Mouse (Mus musculus) thymus, adult 2 months (tissue): ENCODE measurements around the gene D10Wsu102e. TPM values are rescaled to one million over a fixed set of nuclear protein-coding genes. Genes with fewer than 3 reads are reported as not detected.

Experiments
- DNase-seq: peaks from one replicate; pipeline ENCODE4 v3.0.0; 2021
- H3K27ac ChIP-seq: fragments of 200-500 bp; 2 replicates; pipeline ENCODE4 v1.5.1; 2012; ENCODE audit warnings: low read length, control low read depth; ENCODE audit not compliant: control insufficient read depth, insufficient read depth
- H3K27me3 ChIP-seq: fragments of 200-500 bp; 2 replicates; pipeline ENCODE4 v1.6.1; 2012; ENCODE audit warnings: mild to moderate bottlenecking, low read length, moderate library complexity, mixed read lengths; ENCODE audit not compliant: control insufficient read depth, insufficient read depth
- H3K36me3 ChIP-seq: fragments of 200-500 bp; 2 replicates; pipeline ENCODE4 v1.6.1; 2012; ENCODE audit warnings: mild to moderate bottlenecking, low read length, moderate library complexity; ENCODE audit not compliant: control insufficient read depth, insufficient read depth
- H3K4me1 ChIP-seq: fragments of 200-500 bp; replicated peaks from 2 replicates; pipeline ENCODE4 v1.6.1; 2012; ENCODE audit warnings: low read length; ENCODE audit not compliant: control insufficient read depth, insufficient read depth
- H3K4me3 ChIP-seq: fragments of 200-500 bp; 2 replicates; pipeline ENCODE4 v1.5.1; 2012; ENCODE audit warnings: mild to moderate bottlenecking, low read length, control low read depth, moderate library complexity; ENCODE audit not compliant: control insufficient read depth, insufficient read depth
- CTCF ChIP-seq: fragments of 200-500 bp; IDR thresholded peaks from 2 replicates; pipeline ENCODE4 v1.5.1; 2012; ENCODE audit warnings: mild to moderate bottlenecking, control low read depth, low read length, moderate library complexity, borderline replicate concordance; ENCODE audit not compliant: control insufficient read depth, poor library complexity, insufficient read depth; ENCODE audit errors: extremely low read depth
- POLR2A ChIP-seq: fragments of 200-500 bp; IDR thresholded peaks from 2 replicates; pipeline ENCODE4 v1.6.1; 2012; ENCODE audit warnings: mild to moderate bottlenecking, low read length, control low read depth, moderate library complexity; ENCODE audit not compliant: control insufficient read depth, poor library complexity, insufficient read depth; ENCODE audit errors: extremely low read depth
- WGBS: fragments of 180-500 bp; shearing (Covaris S2); methylation state at CpG from one replicate; pipeline ENCODE4 v1.1.7; 2018; 5-methylcytosine and 5-hydroxymethylcytosine counted together
- polyA plus RNA-seq: library from polyadenylated mRNA; depleted of rRNA; stranded (reverse); fragments of >200 nt; gene quantifications from 2 replicates; pipeline ENCODE4 v1.2.3, GENCODE M21; 2012

The D10Wsu102e gene
- polyA plus RNA-seq, 1 experiment: 0.65 TPM

GRCm38 (mm10) chr10:83331811-83332210, 28.2 kb upstream of the D10Wsu102e start:
- 89% methylated on average over 5 of the region's 5 CpGs for WGBS
- TF ChIP-seq CTCF (no peak), POLR2A (no peak)
- DNase-seq: no peak

DNA sequence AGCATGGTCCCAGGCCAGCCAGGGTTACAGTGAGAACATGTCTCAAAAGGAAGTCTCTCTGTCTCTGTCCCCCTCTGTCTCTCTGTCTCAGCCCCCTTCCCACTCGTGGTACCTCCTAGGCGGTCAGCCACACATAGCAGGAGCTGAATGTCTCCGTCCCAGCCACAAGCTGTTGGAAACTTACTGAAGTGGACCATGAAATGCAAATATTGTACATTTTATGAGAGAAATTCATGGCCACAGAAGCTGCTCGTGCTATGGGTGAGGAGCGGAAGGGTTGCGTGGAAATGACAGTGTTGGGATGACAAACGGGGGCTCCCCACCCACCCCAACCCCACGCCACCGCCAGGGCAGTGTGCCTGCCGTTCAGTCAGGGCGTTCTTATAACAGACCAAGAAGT, 27.4 kb upstream of the D10Wsu102e start:
- Histone ChIP-seq H3K4me3 (no peak overlapping the region), H3K27ac (no peak overlapping the region), H3K4me1 (peaks cover 23% of the 10 kb centered on the region), H3K36me3 (no peaks in the 10 kb centered on the region), H3K27me3 (peaks cover 2% of the 10 kb centered on the region; the same call in 1 of the 2 replicates)
- WGBS: 93% methylated on average over 11 of the region's 11 CpGs
- no peak for TF ChIP-seq POLR2A
- TF ChIP-seq CTCF: no peak
- no peak for DNase-seq

More at GRCm38 (mm10) chr10:83331811-83332210, 28.2 kb upstream of the D10Wsu102e start:
- Histone ChIP-seq H3K4me1 (peaks cover 17% of the 10 kb centered on the region), H3K36me3 (no peaks in the 10 kb centered on the region), H3K4me3 (no peak overlapping the region), H3K27me3 (no peaks in the 10 kb centered on the region; the same call in 1 of the 2 replicates), H3K27ac (no peak overlapping the region)

DNA sequence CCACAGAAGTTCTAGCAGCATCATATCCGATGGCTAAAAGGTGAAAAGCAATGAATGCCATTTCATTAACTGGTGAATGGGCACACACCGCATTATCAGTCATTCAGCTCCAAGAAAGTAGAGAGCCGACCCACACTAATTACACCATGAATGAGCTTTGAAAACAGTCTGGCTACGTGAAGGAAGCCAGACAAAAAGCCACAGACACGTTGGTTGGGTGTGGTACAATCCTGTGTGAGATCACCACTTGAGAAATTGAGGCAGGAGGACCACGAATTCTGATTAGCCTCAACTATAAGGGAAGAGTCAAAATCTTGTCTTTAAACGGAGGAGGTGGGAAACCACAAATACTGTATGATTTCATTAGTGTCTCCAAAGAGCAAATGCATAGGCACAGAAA, 23.7 kb upstream of the D10Wsu102e start:
- no peak for DNase-seq
- H3K27me3 ChIP-seq: peaks cover 10% of the 10 kb centered on the region; the same call in 1 of the 2 replicates
- peaks cover 16% of the 10 kb centered on the region for H3K4me1 ChIP-seq
- TF ChIP-seq POLR2A (no peak), CTCF (no peak)
- H3K27ac ChIP-seq: no peak overlapping the region
- H3K4me3 ChIP-seq: no peak overlapping the region
- WGBS: 32% methylated on average over 7 of the region's 7 CpGs
- H3K36me3 ChIP-seq: no peaks in the 10 kb centered on the region

DNA sequence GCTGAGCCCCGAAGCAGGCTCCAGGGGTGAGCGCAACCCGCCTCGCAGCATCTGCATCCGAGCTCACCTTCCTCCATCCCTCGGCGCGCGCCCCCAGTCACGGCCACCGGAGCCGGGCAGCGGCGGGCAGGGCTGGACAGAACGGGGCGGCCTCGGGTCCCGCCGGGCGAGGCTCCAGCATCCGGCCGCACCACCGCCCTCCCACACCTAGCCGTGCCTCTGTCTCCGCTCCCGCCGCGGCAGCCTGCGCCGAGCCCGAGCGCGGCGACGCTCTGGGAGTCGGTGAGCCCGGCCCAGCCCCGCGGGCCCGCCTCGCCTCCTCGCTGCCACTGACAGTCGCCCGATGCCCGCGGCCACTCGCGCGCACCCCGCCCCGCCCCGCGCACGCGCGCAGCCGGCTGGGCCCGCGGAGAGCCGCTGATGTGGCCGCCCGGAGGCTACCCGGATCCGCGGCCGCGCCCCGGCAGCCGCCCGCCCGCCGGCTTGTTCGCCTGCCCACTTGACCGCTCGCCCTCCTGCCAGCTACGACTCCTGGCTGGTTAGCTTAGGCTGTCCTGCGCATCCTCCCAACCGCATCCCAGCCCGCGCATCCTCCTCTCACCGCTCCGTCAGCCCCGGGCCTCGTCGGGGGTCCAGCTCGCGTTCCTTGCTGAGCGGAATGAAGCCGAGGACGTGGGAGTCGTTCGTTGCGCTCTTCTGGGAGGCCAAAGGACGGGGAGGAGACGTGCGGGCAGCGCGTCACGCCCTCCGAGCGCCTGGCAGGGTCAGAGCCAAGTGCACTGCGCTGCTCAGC, 22.7 kb upstream of the D10Wsu102e start, which contains the start of gene Slc41a2:
Gene Slc41a2 (minus strand): TSS at position 724 of the 793 bp plus-strand sequence.
- H3K36me3 ChIP-seq: no peaks in the 10 kb centered on the region
- H3K27ac ChIP-seq: no peak within 1 kb of the TSS
- peaks cover 10% of the 10 kb centered on the region; the same call in 1 of the 2 replicates for H3K27me3 ChIP-seq
- 2% methylated on average over 102 of the region's 102 CpGs for WGBS
- peak within 1 kb of the TSS; percentile 43 for H3K4me3 ChIP-seq
- DNase-seq: peak; percentile 14
- no peak for TF ChIP-seq POLR2A
- no peak for TF ChIP-seq CTCF
- peaks cover 13% of the 10 kb centered on the region for H3K4me1 ChIP-seq

- DNase-seq: no peak
- H3K27me3 ChIP-seq: peaks cover 10% of the 10 kb centered on the region; the same call in 1 of the 2 replicates
- no peak overlapping the region for H3K27ac ChIP-seq
- 44% methylated on average over 9 of the region's 9 CpGs for WGBS
- TF ChIP-seq POLR2A (no peak), CTCF (no peak)
- no peaks in the 10 kb centered on the region for H3K36me3 ChIP-seq
- peaks cover 10% of the 10 kb centered on the region for H3K4me1 ChIP-seq
- H3K4me3 ChIP-seq: peak overlapping the region; percentile 43
These were observed 21.9 kb upstream of the D10Wsu102e start for GRCm38 (mm10) chr10:83337971-83338598.

- Histone ChIP-seq H3K4me3 (no peak overlapping the region), H3K36me3 (no peaks in the 10 kb centered on the region), H3K4me1 (peaks cover 10% of the 10 kb centered on the region), H3K27ac (no peak overlapping the region), H3K27me3 (peaks cover 10% of the 10 kb centered on the region; the same call in 1 of the 2 replicates)
- WGBS: 50% methylated on average over 2 of the region's 2 CpGs
- DNase-seq: no peak
- TF ChIP-seq CTCF: no peak
- no peak for TF ChIP-seq POLR2A
These were observed 18.8 kb upstream of the D10Wsu102e start for GRCm38 (mm10) chr10:83341226-83341625.

GRCm38 (mm10) chr10:83343171-83343570, 16.9 kb upstream of the D10Wsu102e start:
- no peak for DNase-seq
- Histone ChIP-seq H3K4me1 (no peaks in the 10 kb centered on the region), H3K27ac (no peak overlapping the region), H3K36me3 (no peaks in the 10 kb centered on the region), H3K4me3 (no peak overlapping the region), H3K27me3 (0 out of 2 replicates have a peak, but pooled peaks cover 2% of the 10 kb centered on the region)
- WGBS: 76% methylated on average over 5 of the region's 5 CpGs
- TF ChIP-seq CTCF (no peak), POLR2A (no peak)
